Mouse (Mus musculus) limb, embryonic 11.5 days (tissue): ENCODE data around the gene Gm17067. TPM values are rescaled to one million over a fixed set of nuclear protein-coding genes. Genes with fewer than 3 reads are reported as not detected.
"Not testable (repeated sequence)": the region's sequence is repeated elsewhere in the genome, so short reads cannot be mapped to it uniquely, and the experiment has no call there.

ENCODE experiments used
- ATAC-seq: fragments of 200-750 bp; cut with Nextera tagmentation; 2 replicates; pipeline ENCODE4 v1.8.0; 2017; ENCODE audit warnings: low read depth; ENCODE audit not compliant: insufficient number of reproducible peaks, low FRiP score, low TSS enrichment
- DNase-seq: peaks from one replicate; pipeline ENCODE4 v3.0.0-alpha.2; 2015; ENCODE audit warnings: low spot score
- H3K27ac ChIP-seq: fragments of 300-500 bp; sonication (generic); replicated peaks from 2 replicates; pipeline ENCODE4 v1.5.1; 2014; ENCODE audit warnings: low read depth, mild to moderate bottlenecking, low read length
- H3K27me3 ChIP-seq: fragments of 300-500 bp; sonication (generic); 2 replicates; pipeline ENCODE4 v1.6.1; 2014; ENCODE audit warnings: mild to moderate bottlenecking, low read length, mixed read lengths; ENCODE audit not compliant: control insufficient read depth, insufficient read depth
- H3K36me3 ChIP-seq: fragments of 300-500 bp; sonication (generic); 2 replicates; pipeline ENCODE4 v1.6.1; 2014; ENCODE audit warnings: mild to moderate bottlenecking, low read length, moderate library complexity, mixed read lengths; ENCODE audit not compliant: control insufficient read depth, insufficient read depth
- H3K4me1 ChIP-seq: fragments of 300-500 bp; sonication (generic); 2 replicates; pipeline ENCODE4 v1.6.1; 2014; ENCODE audit warnings: low read length, mixed read lengths; ENCODE audit not compliant: control insufficient read depth, insufficient read depth
- H3K4me2 ChIP-seq: fragments of 300-500 bp; sonication (generic); 2 replicates; pipeline ENCODE4 v1.6.1; 2014; ENCODE audit warnings: low read depth, mild to moderate bottlenecking, moderate library complexity; ENCODE audit not compliant: severe bottlenecking
- H3K4me3 ChIP-seq: fragments of 300-500 bp; sonication (generic); 2 replicates; pipeline ENCODE4 v1.5.1; 2014; ENCODE audit warnings: low read depth, low read length
- H3K9ac ChIP-seq: fragments of 300-500 bp; sonication (generic); 2 replicates; pipeline ENCODE4 v1.6.1; 2014; ENCODE audit warnings: mild to moderate bottlenecking, low read length
- H3K9me3 ChIP-seq: fragments of 300-500 bp; sonication (generic); 2 replicates; pipeline ENCODE4 v1.6.1; 2016; ENCODE audit warnings: low read length; ENCODE audit not compliant: control insufficient read depth
- WGBS: fragments of 180-500 bp; shearing (Covaris S2); extraction: QIAGEN DNeasy Blood & Tissue Kit; methylation state at CpG from one replicate; pipeline ENCODE4 v1.1.7; 2014; 5-methylcytosine and 5-hydroxymethylcytosine counted together
- polyA plus RNA-seq: library from polyadenylated mRNA; unstranded; fragments of >200 nt; fragmentation: Nextera tagmentation; extraction: Ambion mirVana; gene quantifications from 2 replicates; pipeline ENCODE4 v1.2.1, GENCODE M21; 2014

Gm17067 gene
- not detected in 2 replicates for polyA plus RNA-seq

DNA sequence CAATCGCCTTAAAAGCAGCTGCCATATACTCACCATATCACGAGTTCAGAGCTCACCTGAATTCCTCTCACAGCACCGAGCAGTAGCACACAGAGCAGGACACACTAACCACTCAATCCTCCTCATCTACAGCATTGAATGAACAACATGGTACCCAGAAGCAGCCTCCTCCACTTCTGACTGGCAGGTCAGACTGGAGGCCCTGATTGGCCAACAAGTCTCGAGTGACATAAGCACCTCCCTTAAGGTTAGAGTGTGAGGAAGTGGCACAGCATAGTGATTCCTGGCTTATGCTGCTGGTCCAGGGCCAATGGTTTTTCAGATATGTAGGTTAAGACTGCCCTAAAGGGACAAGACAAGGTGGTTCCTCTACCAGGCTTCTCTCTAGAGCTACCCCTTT, at the start of gene Gm17067:
Gene Gm17067 (minus strand): TSS at position 101 of the 400 bp plus-strand sequence.
- not testable (repeated sequence) for DNase-seq, H3K27ac ChIP-seq, H3K9me3 ChIP-seq, H3K36me3 ChIP-seq, H3K9ac ChIP-seq, H3K4me3 ChIP-seq, H3K4me1 ChIP-seq, ATAC-seq, H3K27me3 ChIP-seq, H3K4me2 ChIP-seq
- WGBS: 80% methylated on average over 4 of the region's 4 CpGs

DNA sequence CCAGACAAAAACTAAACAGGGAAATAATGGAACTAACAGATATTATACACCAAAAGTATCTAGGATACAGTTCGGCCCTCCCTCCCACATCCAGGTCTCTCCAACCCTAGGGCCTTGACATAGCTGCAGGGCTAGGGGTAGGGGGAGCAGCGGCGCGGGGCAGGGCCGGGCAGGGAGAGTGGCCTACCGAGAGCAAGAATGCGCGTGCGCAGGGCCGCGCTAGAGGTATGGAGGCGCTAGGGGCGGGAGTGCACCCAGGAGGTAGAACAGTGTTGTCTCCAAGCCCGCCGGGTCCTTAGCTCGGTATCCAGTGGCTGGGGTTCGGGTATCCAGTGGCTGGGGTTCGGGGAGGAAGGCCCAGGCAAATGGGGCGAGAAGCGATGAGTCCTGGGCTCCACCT, 23.0 kb upstream of the Gm17067 start:
- Histone ChIP-seq H3K4me1 (no peaks in the 10 kb centered on the region), H3K9ac (no peak overlapping the region), H3K9me3 (peaks cover 3% of the 10 kb centered on the region; the same call in 1 of the 2 replicates), H3K4me3 (no peak overlapping the region), H3K36me3 (no peaks in the 10 kb centered on the region), H3K27me3 (no peaks in the 10 kb centered on the region), H3K4me2 (no peak overlapping the region), H3K27ac (no peak overlapping the region)
- ATAC-seq (no peak), DNase-seq (no peak)
- WGBS: 50% methylated on average over 19 of the region's 20 CpGs

- Histone ChIP-seq H3K9me3 (peaks cover 2% of the 10 kb centered on the region; the same call in 1 of the 2 replicates), H3K9ac (no peak overlapping the region), H3K27me3 (no peaks in the 10 kb centered on the region), H3K36me3 (no peaks in the 10 kb centered on the region), H3K4me2 (no peak overlapping the region), H3K27ac (no peak overlapping the region), H3K4me3 (no peak overlapping the region), H3K4me1 (no peaks in the 10 kb centered on the region)
- WGBS: 89% methylated on average over 10 of the region's 10 CpGs
- no peak for ATAC-seq
- DNase-seq: no peak
Measured at GRCm38 (mm10) chr7:42738536-42739210, 11.9 kb upstream of the Gm17067 start.

GRCm38 (mm10) chr7:42693251-42693650, 33.6 kb downstream of the Gm17067 start:
- H3K27me3 ChIP-seq, H3K36me3 ChIP-seq, DNase-seq, ATAC-seq, H3K4me1 ChIP-seq, H3K27ac ChIP-seq, H3K9me3 ChIP-seq: not testable (repeated sequence)
- peak overlapping the region; percentile 37 for H3K4me3 ChIP-seq
- peak overlapping the region; percentile 46 for H3K4me2 ChIP-seq
- WGBS: under 1% methylated on average over 4 of the region's 4 CpGs
- H3K9ac ChIP-seq: peak overlapping the region; percentile 57

GRCm38 (mm10) chr7:42692362-42693158, 34.3 kb downstream of the Gm17067 start, which contains the start of gene Zfp975:
Gene Zfp975, minus strand, starts transcription at chr7:42692742.
- WGBS: 0% methylated on average over 23 of the region's 23 CpGs
- H3K36me3 ChIP-seq, H3K4me1 ChIP-seq, H3K9me3 ChIP-seq, H3K27me3 ChIP-seq, H3K27ac ChIP-seq: not testable (repeated sequence)
- peak; percentile 100 for ATAC-seq
- peak within 1 kb of the TSS; percentile 57 for H3K9ac ChIP-seq
- peak within 1 kb of the TSS; percentile 46 for H3K4me2 ChIP-seq
- DNase-seq: peak; percentile 78
- H3K4me3 ChIP-seq: peak within 1 kb of the TSS; percentile 37

DNA sequence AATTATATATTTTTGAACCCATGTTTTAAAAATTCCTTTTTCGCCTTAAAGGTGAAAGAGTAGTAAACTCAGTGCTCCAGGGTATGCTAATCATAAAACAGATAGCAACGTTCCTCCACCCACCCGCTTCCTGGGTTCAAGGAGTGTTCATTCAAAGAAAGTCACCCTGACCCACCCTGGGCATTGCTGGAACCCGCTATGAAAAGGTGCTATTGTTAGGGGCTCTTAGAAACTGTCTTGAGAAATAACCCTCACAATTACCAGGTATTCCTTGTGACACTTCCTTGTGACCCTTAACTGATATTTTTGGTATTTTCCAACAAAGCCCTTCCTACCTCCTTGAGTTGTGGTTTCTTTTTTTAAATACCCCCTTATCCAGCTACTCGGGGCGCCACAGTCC, 46.7 kb downstream of the Gm17067 start:
- not testable (repeated sequence) for H3K36me3 ChIP-seq, H3K4me3 ChIP-seq, H3K4me1 ChIP-seq, H3K4me2 ChIP-seq, H3K9me3 ChIP-seq, H3K27ac ChIP-seq, DNase-seq, H3K9ac ChIP-seq, H3K27me3 ChIP-seq, ATAC-seq
- WGBS: 88% methylated on average over 6 of the region's 6 CpGs

DNA sequence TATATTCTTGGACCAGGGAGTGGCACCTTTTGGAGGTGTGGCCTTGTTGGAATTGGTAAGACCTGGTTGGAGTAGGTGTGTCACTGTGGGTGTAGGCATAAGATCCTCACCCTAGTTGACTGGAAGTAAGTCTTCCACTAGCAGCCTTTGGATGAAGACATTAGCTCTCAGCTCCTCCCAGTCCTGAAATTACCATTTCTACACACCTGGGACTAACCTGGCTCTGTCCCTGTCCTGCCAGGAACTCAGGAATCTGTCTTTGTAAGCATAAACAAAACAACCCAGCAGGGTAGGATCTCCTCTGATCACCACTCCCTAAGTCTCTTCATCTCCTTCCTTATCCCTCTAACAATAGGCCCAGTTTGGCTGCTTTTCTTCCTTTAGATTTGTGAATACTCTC, 47.2 kb downstream of the Gm17067 start:
- H3K4me1 ChIP-seq, H3K27ac ChIP-seq, H3K9me3 ChIP-seq, H3K27me3 ChIP-seq, H3K4me3 ChIP-seq, DNase-seq, H3K9ac ChIP-seq, H3K4me2 ChIP-seq, H3K36me3 ChIP-seq, ATAC-seq: not testable (repeated sequence)

DNA sequence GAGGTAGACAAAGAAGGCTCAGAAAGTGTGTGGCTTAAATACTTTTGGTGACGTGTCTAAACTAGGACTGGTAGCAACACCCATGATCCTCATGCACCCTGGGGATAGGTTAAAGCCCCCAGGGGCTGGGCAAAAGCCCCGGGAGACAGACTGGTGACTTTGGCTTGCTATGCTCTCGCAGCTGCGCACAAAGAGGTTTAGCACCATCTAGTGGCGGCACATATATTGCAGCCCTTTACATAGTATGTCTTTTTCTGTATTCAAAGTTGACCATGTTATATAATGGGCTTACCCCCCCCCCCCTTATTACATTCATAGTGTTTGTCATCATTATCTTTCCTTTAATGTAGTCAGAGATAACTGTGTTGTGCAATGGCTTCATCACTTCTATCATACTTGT, 66.7 kb downstream of the Gm17067 start:
- ATAC-seq, H3K9ac ChIP-seq, H3K36me3 ChIP-seq, H3K4me2 ChIP-seq, H3K27me3 ChIP-seq, H3K27ac ChIP-seq, H3K4me1 ChIP-seq, H3K9me3 ChIP-seq, H3K4me3 ChIP-seq: not testable (repeated sequence)
- 68% methylated on average over 4 of the region's 5 CpGs for whole genome bisulfite sequencing
- DNase-seq: peak; percentile 20
